ENCODE assay signal across 10 mouse cellular contexts in genomic region chr5:134221278-134221677, GRCm38 (mm10). TPM values are rescaled to one million over a fixed set of nuclear protein-coding genes. Genes with fewer than 3 reads are reported as not detected.
A peak's percentile ranks its signal among the peaks of the same experiment; 100 is the strongest.
DNase-seq lines count a peak whose midpoint lies in the region; ATAC-seq lines count a peak whose summit lies in the region.
"Had no signal": no experiment of that assay in that cellular context is flagged by ENCODE, and none has a peak within 500 bp of the region (broad histone marks: within the 10 kb centered on the region; RNA-seq: fewer than 3 reads in every experiment).

No protein-coding gene starts in this region.

- ATAC-seq in heart, embryonic 14.5 days (ENCODE audit: insufficient number of reproducible peaks, insufficient read depth, low FRiP score, low read depth): no peak
- ATAC-seq in hindbrain, embryonic 15.5 days (ENCODE audit: low FRiP score, low read depth): no peak; the same call in 1 of the 2 replicates
- ATAC-seq in midbrain, embryonic 11.5 days (ENCODE audit: low FRiP score): no peak
- ATAC-seq in CD4-positive, CD25-positive, alpha-beta regulatory T cell, adult 4 months: no peak

- H3K4me2 ChIP-seq in heart, embryonic 14.5 days (ENCODE audit: low read length): peak overlapping the region; percentile 76
- peak overlapping the region; percentile 59 for H3K4me2 ChIP-seq in hindbrain, embryonic 15.5 days
- peak overlapping the region; percentile 45 for H3K4me2 ChIP-seq in midbrain, embryonic 11.5 days

- H3K27me3 ChIP-seq in heart, embryonic 14.5 days (ENCODE audit: control insufficient read depth, insufficient read depth, low read length): peaks cover 19% of the 10 kb centered on the region
- peaks cover 34% of the 10 kb centered on the region for H3K27me3 ChIP-seq in embryonic facial prominence, embryonic 10.5 days (replicated peaks; ENCODE audit: low read depth, poor library complexity, severe bottlenecking)
- 0 out of 2 replicates have a peak, but pooled peaks cover 10% of the 10 kb centered on the region for H3K27me3 ChIP-seq in hindbrain, embryonic 15.5 days
- no peaks in the 10 kb centered on the region; the same call in 1 of the 2 replicates for H3K27me3 ChIP-seq in midbrain, embryonic 11.5 days (ENCODE audit: control insufficient read depth, insufficient read depth, low read length)
- H3K27me3 ChIP-seq: CH12.LX had no signal

- DNase-seq in heart, adult 11 months: no peak
- DNase-seq in embryonic facial prominence, embryonic 10.5 days (ENCODE audit: low spot score): no peak
- DNase-seq in midbrain, embryonic 11.5 days (ENCODE audit: low spot score, missing footprints): no peak
- DNase-seq in cerebellum, adult 18-20 months: no peak
- DNase-seq in cerebellum, postnatal 10 days: no peak
- DNase-seq: spleen, adult 18-20 months had no signal

- H3K4me3 ChIP-seq in heart, embryonic 14.5 days (ENCODE audit: control insufficient read depth in 1 of 2, insufficient read depth in 1 of 2, low read depth in 1 of 2, low read length in 2 of 2): peak overlapping the region in 1 of 2 experiments; percentile 31; a peak in 2 of 4 replicates
- H3K4me3 ChIP-seq in embryonic facial prominence, embryonic 10.5 days: peak overlapping the region; percentile 60
- H3K4me3 ChIP-seq in hindbrain, embryonic 15.5 days: peak overlapping the region; percentile 29; the same call in 1 of the 2 replicates
- H3K4me3 ChIP-seq in midbrain, embryonic 11.5 days (ENCODE audit: low read depth, low read length): no peak overlapping the region

- WGBS in heart, embryonic 14.5 days: 42% methylated on average over 4 of the region's 4 CpGs
- 42% methylated on average over 4 of the region's 4 CpGs for WGBS in embryonic facial prominence, embryonic 10.5 days
- 47% methylated on average over 4 of the region's 4 CpGs for WGBS in hindbrain, embryonic 15.5 days
- 41% methylated on average over 4 of the region's 4 CpGs for WGBS in midbrain, embryonic 11.5 days

- no peak overlapping the region for H3K27ac ChIP-seq in heart, embryonic 14.5 days (replicated peaks in 1 of 2; ENCODE audit: control insufficient read depth in 1 of 2, insufficient read depth in 1 of 2, low read depth in 2 of 2, low read length in 2 of 2)
- H3K27ac ChIP-seq in embryonic facial prominence, embryonic 10.5 days (replicated peaks): no peak overlapping the region
- H3K27ac ChIP-seq in hindbrain, embryonic 15.5 days (replicated peaks): no peak overlapping the region
- no peak overlapping the region for H3K27ac ChIP-seq in midbrain, embryonic 11.5 days (ENCODE audit: low read depth, low read length)

- peaks cover 8% of the 10 kb centered on the region; the same call in 1 of the 2 replicates for H3K36me3 ChIP-seq in heart, embryonic 14.5 days (ENCODE audit: control insufficient read depth, insufficient read depth, low read length)
- peaks cover 13% of the 10 kb centered on the region for H3K36me3 ChIP-seq in embryonic facial prominence, embryonic 10.5 days (replicated peaks)
- H3K36me3 ChIP-seq in hindbrain, embryonic 15.5 days: peaks cover 16% of the 10 kb centered on the region
- H3K36me3 ChIP-seq in midbrain, embryonic 11.5 days (ENCODE audit: control insufficient read depth, insufficient read depth, low read length): no peaks in the 10 kb centered on the region

- peaks cover 0 to 10% of the 10 kb centered on the region in 2 experiments; a peak in 3 of 4 replicates for H3K4me1 ChIP-seq in heart, embryonic 14.5 days (ENCODE audit: control insufficient read depth in 2 of 2, insufficient read depth in 2 of 2, low read length in 2 of 2)
- H3K4me1 ChIP-seq in embryonic facial prominence, embryonic 10.5 days: peaks cover 22% of the 10 kb centered on the region
- H3K4me1 ChIP-seq in hindbrain, embryonic 15.5 days (replicated peaks): peaks cover 9% of the 10 kb centered on the region
- peaks cover 4% of the 10 kb centered on the region; the same call in 1 of the 2 replicates for H3K4me1 ChIP-seq in midbrain, embryonic 11.5 days (ENCODE audit: control insufficient read depth, insufficient read depth, low read length)

- peak overlapping the region; percentile 73; the same call in 1 of the 2 replicates for H3K9ac ChIP-seq in heart, embryonic 14.5 days (ENCODE audit: low read length)
- no peak overlapping the region for H3K9ac ChIP-seq in hindbrain, embryonic 15.5 days
- no peak overlapping the region for H3K9ac ChIP-seq in midbrain, embryonic 11.5 days (ENCODE audit: low read length)

- no peaks in the 10 kb centered on the region for H3K9me3 ChIP-seq in heart, embryonic 14.5 days (ENCODE audit: control insufficient read depth, low read length)
- no peaks in the 10 kb centered on the region for H3K9me3 ChIP-seq in embryonic facial prominence, embryonic 10.5 days
- H3K9me3 ChIP-seq in hindbrain, embryonic 15.5 days: no peaks in the 10 kb centered on the region
- H3K9me3 ChIP-seq in midbrain, embryonic 11.5 days (ENCODE audit: control insufficient read depth, low read length): no peaks in the 10 kb centered on the region

RNA-seq across cellular contexts. Expression of gene Ncf1, which starts 8.1 kb away (rescaled TPM):
- 3.0 and 3.4 TPM in 2 replicates for polyA plus RNA-seq in heart, embryonic 14.5 days (2014; fragmentation: Nextera tagmentation; extraction: Ambion mirVana)
- polyA plus RNA-seq in embryonic facial prominence, embryonic 10.5 days (2016; fragmentation: Nextera tagmentation; extraction: Ambion mirVana): 1.8 and 2.0 TPM in 2 replicates
- polyA plus RNA-seq in hindbrain, embryonic 15.5 days (2015; fragmentation: Nextera tagmentation; extraction: Ambion mirVana): 2.8 and 3.0 TPM in 2 replicates
- polyA plus RNA-seq in midbrain, embryonic 11.5 days (2014; fragmentation: Nextera tagmentation; extraction: Ambion mirVana): 2.0 and 3.1 TPM in 2 replicates
- 10 to 100 TPM in 1 of 2 experiments, 1 to 10 TPM in 1; 8.8 to 15.8 TPM for polyA plus RNA-seq in CD4-positive, CD25-positive, alpha-beta regulatory T cell, adult 4 months (2017; shearing (Covaris generic))

RNA-seq across cellular contexts. Expression of gene Gtf2ird2, which starts 37.5 kb away (rescaled TPM):
- 6.2 and 6.5 TPM in 2 replicates for polyA plus RNA-seq in heart, embryonic 14.5 days (2014; fragmentation: Nextera tagmentation; extraction: Ambion mirVana)
- 8.1 and 8.5 TPM in 2 replicates for polyA plus RNA-seq in embryonic facial prominence, embryonic 10.5 days (2016; fragmentation: Nextera tagmentation; extraction: Ambion mirVana)
- polyA plus RNA-seq in hindbrain, embryonic 15.5 days (2015; fragmentation: Nextera tagmentation; extraction: Ambion mirVana): 15.4 and 15.8 TPM in 2 replicates
- 6.6 and 7.4 TPM in 2 replicates for polyA plus RNA-seq in midbrain, embryonic 11.5 days (2014; fragmentation: Nextera tagmentation; extraction: Ambion mirVana)
- 1 to 10 TPM; 6.4 to 6.7 TPM for polyA plus RNA-seq in CD4-positive, CD25-positive, alpha-beta regulatory T cell, adult 4 months (2017; shearing (Covaris generic))

RNA-seq across cellular contexts. Expression of gene Rcc1l, which starts 44.7 kb away (rescaled TPM):
- polyA plus RNA-seq in heart, embryonic 14.5 days (2014; fragmentation: Nextera tagmentation; extraction: Ambion mirVana): 18.8 and 21.5 TPM in 2 replicates
- polyA plus RNA-seq in embryonic facial prominence, embryonic 10.5 days (2016; fragmentation: Nextera tagmentation; extraction: Ambion mirVana): 41.9 and 42.1 TPM in 2 replicates
- 21.1 and 22.1 TPM in 2 replicates for polyA plus RNA-seq in hindbrain, embryonic 15.5 days (2015; fragmentation: Nextera tagmentation; extraction: Ambion mirVana)
- polyA plus RNA-seq in midbrain, embryonic 11.5 days (2014; fragmentation: Nextera tagmentation; extraction: Ambion mirVana): 24.5 and 27.5 TPM in 2 replicates
- 1 to 10 TPM; 1.7 to 2.6 TPM for polyA plus RNA-seq in CD4-positive, CD25-positive, alpha-beta regulatory T cell, adult 4 months (2017; shearing (Covaris generic))
